Mouse (Mus musculus): Measurements from ENCODE around the gene Ccdc107. TPM values are rescaled to one million over a fixed set of nuclear protein-coding genes. Genes with fewer than 3 reads are reported as not detected.
"Not testable (repeated sequence)": the region's sequence is repeated elsewhere in the genome, so short reads cannot be mapped to it uniquely, and the experiment has no call there.

Ccdc107 gene
- polyA plus RNA-seq, 1 experiment, result 367 TPM

GRCm38 (mm10) chr4:43480985-43481384, 11.7 kb upstream of the Ccdc107 start:
- Histone ChIP-seq H3K4me1 (replicated peaks; ENCODE audit: control insufficient read depth, insufficient read depth, low read length) (peaks cover 25% of the 10 kb centered on the region), H3K27ac (ENCODE audit: control insufficient read depth, insufficient read depth, low read length) (no peak overlapping the region), H3K4me3 (ENCODE audit: control insufficient read depth, insufficient read depth, low read length) (no peak overlapping the region), H3K36me3 (ENCODE audit: control insufficient read depth, insufficient read depth, low read length) (no peaks in the 10 kb centered on the region), H3K27me3 (ENCODE audit: control insufficient read depth, insufficient read depth, low read length) (no peaks in the 10 kb centered on the region)
- no peak for DNase-seq
- no peak for TF ChIP-seq POLR2A (IDR thresholded peaks at IDR 0.05; ENCODE audit: control insufficient read depth, extremely low read depth, insufficient read depth, low read length, poor library complexity)
- TF ChIP-seq CTCF (IDR thresholded peaks at IDR 0.05; ENCODE audit: borderline replicate concordance, control insufficient read depth, extremely low read depth, insufficient read depth, low read length, poor library complexity), result no peak
- WGBS, result 90% methylated on average over 5 of the region's 5 CpGs

GRCm38 (mm10) chr4:43481894-43482456, 10.7 kb upstream of the Ccdc107 start:
- Histone ChIP-seq H3K36me3 (ENCODE audit: control insufficient read depth, insufficient read depth, low read length) (no peaks in the 10 kb centered on the region), H3K4me1 (replicated peaks; ENCODE audit: control insufficient read depth, insufficient read depth, low read length) (peaks cover 23% of the 10 kb centered on the region), H3K4me3 (ENCODE audit: control insufficient read depth, insufficient read depth, low read length) (peak overlapping the region; percentile 77), H3K27me3 (ENCODE audit: control insufficient read depth, insufficient read depth, low read length) (no peaks in the 10 kb centered on the region), H3K27ac (ENCODE audit: control insufficient read depth, insufficient read depth, low read length) (peak overlapping the region; percentile 90)
- no peak for TF ChIP-seq POLR2A (IDR thresholded peaks at IDR 0.05; ENCODE audit: control insufficient read depth, extremely low read depth, insufficient read depth, low read length, poor library complexity)
- no peak for TF ChIP-seq CTCF (IDR thresholded peaks at IDR 0.05; ENCODE audit: borderline replicate concordance, control insufficient read depth, extremely low read depth, insufficient read depth, low read length, poor library complexity)
- WGBS, result 8% methylated on average over 7 of the region's 7 CpGs
- DNase-seq, result peak; percentile 75

- Histone ChIP-seq H3K4me3 (ENCODE audit: control insufficient read depth, insufficient read depth, low read length) (peak overlapping the region; percentile 77), H3K36me3 (ENCODE audit: control insufficient read depth, insufficient read depth, low read length) (no peaks in the 10 kb centered on the region), H3K27ac (ENCODE audit: control insufficient read depth, insufficient read depth, low read length) (peak overlapping the region; percentile 90), H3K27me3 (ENCODE audit: control insufficient read depth, insufficient read depth, low read length) (no peaks in the 10 kb centered on the region), H3K4me1 (replicated peaks; ENCODE audit: control insufficient read depth, insufficient read depth, low read length) (peaks cover 23% of the 10 kb centered on the region)
- 29% methylated on average over 10 of the region's 10 CpGs for whole genome bisulfite sequencing
- peak; percentile 38 for DNase-seq
- no peak for TF ChIP-seq POLR2A (IDR thresholded peaks at IDR 0.05; ENCODE audit: control insufficient read depth, extremely low read depth, insufficient read depth, low read length, poor library complexity)
- no peak for TF ChIP-seq CTCF (IDR thresholded peaks at IDR 0.05; ENCODE audit: borderline replicate concordance, control insufficient read depth, extremely low read depth, insufficient read depth, low read length, poor library complexity)
Measured at GRCm38 (mm10) chr4:43482591-43482990, 10.1 kb upstream of the Ccdc107 start.

- peak; percentile 82 for DNase-seq
- peak within 1 kb of the TSS; percentile 90 for H3K27ac ChIP-seq (ENCODE audit: control insufficient read depth, insufficient read depth, low read length)
- peak within 1 kb of the TSS; percentile 77 for H3K4me3 ChIP-seq (ENCODE audit: control insufficient read depth, insufficient read depth, low read length)
- no peaks in the 10 kb centered on the region for H3K36me3 ChIP-seq (ENCODE audit: control insufficient read depth, insufficient read depth, low read length)
- no peaks in the 10 kb centered on the region for H3K27me3 ChIP-seq (ENCODE audit: control insufficient read depth, insufficient read depth, low read length)
- TF ChIP-seq CTCF (IDR thresholded peaks at IDR 0.05; ENCODE audit: borderline replicate concordance, control insufficient read depth, extremely low read depth, insufficient read depth, low read length, poor library complexity) (no peak), POLR2A (IDR thresholded peaks at IDR 0.05; ENCODE audit: control insufficient read depth, extremely low read depth, insufficient read depth, low read length, poor library complexity) (peak; percentile 75)
- 7% methylated on average over 12 of the region's 12 CpGs for WGBS
- peaks cover 21% of the 10 kb centered on the region for H3K4me1 ChIP-seq (replicated peaks; ENCODE audit: control insufficient read depth, insufficient read depth, low read length)
Measured at GRCm38 (mm10) chr4:43483535-43484091, 9.1 kb upstream of the Ccdc107 start, which contains the start of gene Sit1. Gene Sit1, minus strand, starts transcription at chr4:43483734.

DNA sequence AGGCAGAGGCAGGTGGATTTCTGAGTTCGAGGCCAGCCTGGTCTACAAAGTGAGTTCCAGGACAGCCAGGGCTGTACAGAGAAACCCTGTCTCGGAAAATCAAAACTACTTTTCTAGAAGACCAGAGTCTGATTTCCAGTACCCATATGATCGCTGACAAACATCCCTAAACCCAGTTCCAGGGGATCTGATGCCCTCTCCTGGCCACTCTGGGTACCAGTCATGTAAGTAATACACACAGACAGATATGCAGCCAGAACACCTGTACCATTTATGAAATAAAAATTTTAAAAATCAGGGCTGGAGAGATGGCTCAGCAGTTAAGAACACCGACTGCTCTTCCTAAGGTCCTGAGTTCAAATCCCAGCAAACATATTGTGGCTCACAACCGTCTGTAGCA, 7.0 kb upstream of the Ccdc107 start:
- H3K27me3 ChIP-seq (ENCODE audit: control insufficient read depth, insufficient read depth, low read length); H3K27ac ChIP-seq (ENCODE audit: control insufficient read depth, insufficient read depth, low read length); H3K4me3 ChIP-seq (ENCODE audit: control insufficient read depth, insufficient read depth, low read length); H3K36me3 ChIP-seq (ENCODE audit: control insufficient read depth, insufficient read depth, low read length); DNase-seq: not testable (repeated sequence)
- H3K4me1 ChIP-seq (replicated peaks; ENCODE audit: control insufficient read depth, insufficient read depth, low read length), result peaks cover 13% of the 10 kb centered on the region
- 96% methylated on average over 5 of the region's 5 CpGs for WGBS

DNA sequence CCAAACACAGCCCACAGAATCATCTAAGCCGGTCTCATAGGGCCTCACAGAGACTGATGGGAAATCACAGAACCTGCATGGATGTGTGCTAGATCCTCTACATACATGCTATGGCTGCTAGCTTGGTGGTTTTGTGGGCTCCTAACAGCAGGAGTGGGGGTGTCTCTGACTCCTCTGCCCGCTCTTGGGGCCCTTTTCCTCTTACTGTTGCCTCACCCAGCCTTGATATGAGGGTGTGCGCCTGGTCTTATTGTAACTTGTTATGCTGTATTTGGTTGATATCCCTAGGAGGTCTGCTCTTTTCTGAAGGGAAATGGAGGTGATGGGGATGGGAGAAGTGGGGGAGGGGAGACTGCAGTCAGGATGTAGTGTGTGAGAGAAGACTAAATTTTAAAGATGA, 3.1 kb upstream of the Ccdc107 start:
- DNase-seq, result no peak
- Histone ChIP-seq H3K4me1 (replicated peaks; ENCODE audit: control insufficient read depth, insufficient read depth, low read length) (peaks cover 5% of the 10 kb centered on the region; the same call in 1 of the 2 replicates), H3K36me3 (ENCODE audit: control insufficient read depth, insufficient read depth, low read length) (no peaks in the 10 kb centered on the region), H3K27me3 (ENCODE audit: control insufficient read depth, insufficient read depth, low read length) (no peaks in the 10 kb centered on the region), H3K4me3 (ENCODE audit: control insufficient read depth, insufficient read depth, low read length) (no peak overlapping the region), H3K27ac (ENCODE audit: control insufficient read depth, insufficient read depth, low read length) (no peak overlapping the region)
- 98% methylated on average over 3 of the region's 3 CpGs for WGBS
- TF ChIP-seq POLR2A (IDR thresholded peaks at IDR 0.05; ENCODE audit: control insufficient read depth, extremely low read depth, insufficient read depth, low read length, poor library complexity), result no peak
- TF ChIP-seq CTCF (IDR thresholded peaks at IDR 0.05; ENCODE audit: borderline replicate concordance, control insufficient read depth, extremely low read depth, insufficient read depth, low read length, poor library complexity), result no peak

DNA sequence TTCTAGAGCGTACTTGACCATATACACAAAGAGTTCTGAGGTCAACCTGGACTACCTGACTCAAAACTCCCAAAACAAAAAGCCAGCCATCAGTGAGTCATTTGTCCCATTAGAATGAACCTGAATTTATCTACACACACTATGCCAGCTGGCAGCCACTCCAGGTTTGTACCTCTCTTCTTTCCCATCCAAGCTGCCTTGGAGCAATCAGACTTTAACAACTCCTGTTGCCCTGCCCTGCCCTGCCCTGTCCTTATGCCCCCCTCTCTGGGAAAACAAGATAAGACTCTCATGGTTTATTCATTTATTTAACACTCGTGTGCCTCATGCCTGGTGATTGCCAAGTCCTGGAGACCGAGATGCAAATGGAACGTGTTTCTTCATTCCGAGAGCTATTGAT, 1.9 kb upstream of the Ccdc107 start:
- H3K27ac ChIP-seq (ENCODE audit: control insufficient read depth, insufficient read depth, low read length), result no peak overlapping the region
- DNase-seq, result no peak
- WGBS, result 98% methylated on average over 5 of the region's 5 CpGs

More for the DNA sequence above, 1.9 kb upstream of the Ccdc107 start:
- no peaks in the 10 kb centered on the region for H3K27me3 ChIP-seq (ENCODE audit: control insufficient read depth, insufficient read depth, low read length)
- H3K36me3 ChIP-seq (ENCODE audit: control insufficient read depth, insufficient read depth, low read length), result no peaks in the 10 kb centered on the region
- no peak overlapping the region for H3K4me3 ChIP-seq (ENCODE audit: control insufficient read depth, insufficient read depth, low read length)
- peaks cover 12% of the 10 kb centered on the region for H3K4me1 ChIP-seq (replicated peaks; ENCODE audit: control insufficient read depth, insufficient read depth, low read length)
- no peak for TF ChIP-seq POLR2A (IDR thresholded peaks at IDR 0.05; ENCODE audit: control insufficient read depth, extremely low read depth, insufficient read depth, low read length, poor library complexity)
- no peak for TF ChIP-seq CTCF (IDR thresholded peaks at IDR 0.05; ENCODE audit: borderline replicate concordance, control insufficient read depth, extremely low read depth, insufficient read depth, low read length, poor library complexity)
